Mouse (Mus musculus) neutrophil, adult 65 days (primary cell): ENCODE data around the gene Cd209f. TPM values are rescaled to one million over a fixed set of nuclear protein-coding genes. Genes with fewer than 3 reads are reported as not detected.

ENCODE experiments used
- total RNA-seq: library from RNA; stranded (reverse); gene quantifications from 2 replicates; pipeline ENCODE4 v1.2.4, GENCODE M21; 2023

Gene Cd209f
- total RNA-seq = not detected in 2 replicates

GRCm38 (mm10) chr8:4105735-4106134 lies at the start of gene Cd209f:
Gene Cd209f (minus strand): TSS chr8:4105835.

GRCm38 (mm10) chr8:4133798-4134197 lies 28.2 kb upstream of the Cd209f start, which contains the start of gene Cd209g:
Gene Cd209g (plus strand): TSS chr8:4134098.

Other genes starting within 250 kb of the Cd209f start
- not detected in 2 replicates for gene Cd209d, start 227.3 kb downstream of the Cd209f start, total RNA-seq
- not detected in 2 replicates for gene Cd209b, start 179.0 kb downstream of the Cd209f start, total RNA-seq
- 1.1 TPM in 1 of 2 replicates, not detected in the other for gene Cd209c, start 151.1 kb downstream of the Cd209f start, total RNA-seq
- not detected in 2 replicates for gene Cd209g, start 28.3 kb upstream of the Cd209f start, total RNA-seq
- 12.1 and 13.4 TPM in 2 replicates for gene Evi5l, start 60.7 kb upstream of the Cd209f start, total RNA-seq
- gene Prr36, start 111.6 kb upstream of the Cd209f start, total RNA-seq = 0.29 and 0.41 TPM in 2 replicates
- gene Lrrc8e, start 121.0 kb upstream of the Cd209f start, total RNA-seq = not detected in 2 replicates
- gene Map2k7, start 132.9 kb upstream of the Cd209f start, total RNA-seq = 51.2 TPM in 2 replicates
- not detected in 2 replicates for gene Gm49320, start 133.0 kb upstream of the Cd209f start, total RNA-seq
- 6.8 and 13.2 TPM in 2 replicates for gene Tgfbr3l, start 142.4 kb upstream of the Cd209f start, total RNA-seq
- 11.4 and 12.5 TPM in 2 replicates for gene Snapc2, start 147.2 kb upstream of the Cd209f start, total RNA-seq
- 0.34 and 0.51 TPM in 2 replicates for gene Ctxn1, start 153.4 kb upstream of the Cd209f start, total RNA-seq
- gene Timm44, start 170.1 kb upstream of the Cd209f start, total RNA-seq = 35.0 and 36.3 TPM in 2 replicates
- 9.1 and 10.6 TPM in 2 replicates for gene Ccl25, start 219.4 kb upstream of the Cd209f start, total RNA-seq
- 60.7 and 69.5 TPM in 2 replicates for gene Elavl1, start 219.6 kb upstream of the Cd209f start, total RNA-seq